7 mouse cellular contexts compared by ENCODE assay signal in genomic region chr17:51179195-51179953, GRCm38 (mm10). TPM values are rescaled to one million over a fixed set of nuclear protein-coding genes. Genes with fewer than 3 reads are reported as not detected.
A peak's percentile ranks its signal among the peaks of the same experiment; 100 is the strongest.
DNase-seq lines count a peak whose midpoint lies in the region; ATAC-seq lines count a peak whose summit lies in the region.

TSS of gene Tbc1d5 (minus strand) at chr17:51179352.

- H3K9ac ChIP-seq in embryonic facial prominence, embryonic 11.5 days (replicated peaks; ENCODE audit: low read length), result peak within 1 kb of the TSS; percentile 99
- peak within 1 kb of the TSS; percentile 95 for H3K9ac ChIP-seq in midbrain, embryonic 13.5 days (replicated peaks)

- H3K9me3 ChIP-seq in embryonic facial prominence, embryonic 11.5 days (replicated peaks; ENCODE audit: control insufficient read depth, low read length), result no peaks in the 10 kb centered on the region
- no peaks in the 10 kb centered on the region for H3K9me3 ChIP-seq in limb, embryonic 10.5 days (replicated peaks)
- no peaks in the 10 kb centered on the region for H3K9me3 ChIP-seq in midbrain, embryonic 13.5 days

- peak; percentile 96 for ATAC-seq in embryonic facial prominence, embryonic 11.5 days (replicated peaks; ENCODE audit: insufficient number of reproducible peaks, low FRiP score, low TSS enrichment, low read depth)
- ATAC-seq in granulocyte monocyte progenitor cell, adult 5-6 weeks (replicated peaks; ENCODE audit: poor library complexity, severe bottlenecking), result peak; percentile 80
- ATAC-seq in midbrain, embryonic 13.5 days, result peak; percentile 96

- no peaks in the 10 kb centered on the region for H3K27me3 ChIP-seq in embryonic facial prominence, embryonic 11.5 days (ENCODE audit: control insufficient read depth, insufficient read depth, low read length)
- H3K27me3 ChIP-seq in limb, embryonic 10.5 days (ENCODE audit: low read depth, poor library complexity, severe bottlenecking), result no peaks in the 10 kb centered on the region
- no peaks in the 10 kb centered on the region for H3K27me3 ChIP-seq in midbrain, embryonic 13.5 days

- H3K4me1 ChIP-seq in embryonic facial prominence, embryonic 11.5 days (ENCODE audit: control insufficient read depth, insufficient read depth, low read length), result no peaks in the 10 kb centered on the region
- H3K4me1 ChIP-seq in limb, embryonic 10.5 days, result peaks cover 14% of the 10 kb centered on the region
- H3K4me1 ChIP-seq in midbrain, embryonic 13.5 days (replicated peaks), result peaks cover 9% of the 10 kb centered on the region

- peak; percentile 97 for DNase-seq in adrenal gland, postnatal 14 days
- peak; percentile 88 for DNase-seq in embryonic facial prominence, embryonic 11.5 days (ENCODE audit: low spot score)
- peak; percentile 93 for DNase-seq in kidney, adult 11 months
- DNase-seq in limb, embryonic 10.5 days (ENCODE audit: low spot score), result peak; percentile 92
- DNase-seq in spleen, adult 12 weeks (ENCODE audit: low spot score), result peak; percentile 77

- peak within 1 kb of the TSS; percentile 98 for H3K27ac ChIP-seq in embryonic facial prominence, embryonic 11.5 days (replicated peaks; ENCODE audit: low read depth, low read length)
- H3K27ac ChIP-seq in limb, embryonic 10.5 days, result peak within 1 kb of the TSS; percentile 99
- peak within 1 kb of the TSS; percentile 99 for H3K27ac ChIP-seq in midbrain, embryonic 13.5 days

- WGBS in embryonic facial prominence, embryonic 11.5 days, result 2% methylated on average over 50 of the region's 54 CpGs
- 2% methylated on average over 54 of the region's 54 CpGs for whole genome bisulfite sequencing in limb, embryonic 10.5 days
- WGBS in midbrain, embryonic 13.5 days, result 3% methylated on average over 54 of the region's 54 CpGs

- peak within 1 kb of the TSS; percentile 82 for H3K4me3 ChIP-seq in embryonic facial prominence, embryonic 11.5 days (ENCODE audit: low read depth, low read length)
- H3K4me3 ChIP-seq in limb, embryonic 10.5 days, result peak within 1 kb of the TSS; percentile 83
- peak within 1 kb of the TSS; percentile 78 for H3K4me3 ChIP-seq in midbrain, embryonic 13.5 days (replicated peaks)

- H3K4me2 ChIP-seq in embryonic facial prominence, embryonic 11.5 days (ENCODE audit: low read depth, low read length), result peak within 1 kb of the TSS; percentile 78
- H3K4me2 ChIP-seq in midbrain, embryonic 13.5 days (replicated peaks), result peak within 1 kb of the TSS; percentile 75

- H3K36me3 ChIP-seq in embryonic facial prominence, embryonic 11.5 days (replicated peaks; ENCODE audit: control insufficient read depth, insufficient read depth, low read depth, low read length), result no peaks in the 10 kb centered on the region
- no peaks in the 10 kb centered on the region for H3K36me3 ChIP-seq in limb, embryonic 10.5 days
- H3K36me3 ChIP-seq in midbrain, embryonic 13.5 days, result no peaks in the 10 kb centered on the region

RNA-seq across cellular contexts. Expression of gene Tbc1d5, which starts in this region (rescaled TPM):
- total RNA-seq in adrenal gland, postnatal 14 days (2021), result 20.7 and 20.9 TPM in 2 replicates
- 8.8 and 9.3 TPM in 2 replicates for polyA plus RNA-seq in embryonic facial prominence, embryonic 11.5 days (2014; fragmentation: Nextera tagmentation; extraction: Ambion mirVana)
- 54.6 and 60.0 TPM in 2 replicates for total RNA-seq in granulocyte monocyte progenitor cell, adult 5-6 weeks (2014; fragmentation: Nextera tagmentation)
- 29.2 and 36.7 TPM in 2 replicates for total RNA-seq in granulocyte monocyte progenitor cell, adult 5-6 weeks (2017)
- 8.7 and 11.3 TPM in 2 replicates for polyA plus RNA-seq in limb, embryonic 10.5 days (2016; fragmentation: Nextera tagmentation; extraction: Ambion mirVana)
- polyA plus RNA-seq in midbrain, embryonic 13.5 days (2015; fragmentation: Nextera tagmentation; extraction: Ambion mirVana), result 8.0 and 8.5 TPM in 2 replicates

Comparison
In these comparisons a context has a peak if more than half of its experiments do, and no peak if none do; other contexts are left out.
1. Peak in every context shown above with its lines: DNase-seq, ATAC-seq, H3K4me3 ChIP-seq and H3K27ac ChIP-seq.